Mouse (Mus musculus): Measurements from ENCODE around the gene Taf12.
"Not testable (repeated sequence)": the region's sequence is repeated elsewhere in the genome, so short reads cannot be mapped to it uniquely, and the experiment has no call there.

Taf12 gene

GRCm38 (mm10) chr4:132269740-132270560 is 4.2 kb upstream of the Taf12 start:
- peak; percentile 41 for DNase-seq (ENCODE audit: low spot score)

GRCm38 (mm10) chr4:132273166-132273565 is 1.0 kb upstream of the Taf12 start:
- DNase-seq (ENCODE audit: low spot score) = no peak

- DNase-seq (ENCODE audit: low spot score) = no peak
Measured at GRCm38 (mm10) chr4:132275949-132276348, 1.8 kb downstream of the Taf12 start.

- DNase-seq (ENCODE audit: low spot score) = not testable (repeated sequence)
Measured at GRCm38 (mm10) chr4:132288840-132289239, 14.7 kb downstream of the Taf12 start.

GRCm38 (mm10) chr4:132291056-132291455 is 16.9 kb downstream of the Taf12 start:
- no peak for DNase-seq (ENCODE audit: low spot score)

- DNase-seq (ENCODE audit: low spot score) = no peak
Measured at GRCm38 (mm10) chr4:132291624-132292335, 17.6 kb downstream of the Taf12 start.

GRCm38 (mm10) chr4:132292988-132293387 is 18.8 kb downstream of the Taf12 start:
- DNase-seq (ENCODE audit: low spot score) = no peak

GRCm38 (mm10) chr4:132293682-132294240 is 19.6 kb downstream of the Taf12 start:
- no peak for DNase-seq (ENCODE audit: low spot score)

GRCm38 (mm10) chr4:132295696-132296390 is 21.7 kb downstream of the Taf12 start:
- DNase-seq (ENCODE audit: low spot score) = no peak

GRCm38 (mm10) chr4:132299849-132300248 is 25.7 kb downstream of the Taf12 start:
- DNase-seq (ENCODE audit: low spot score) = no peak

- no peak for DNase-seq (ENCODE audit: low spot score)
Measured at GRCm38 (mm10) chr4:132301486-132301885, 27.3 kb downstream of the Taf12 start.

- no peak for DNase-seq (ENCODE audit: low spot score)
Measured at GRCm38 (mm10) chr4:132301965-132302938, 28.1 kb downstream of the Taf12 start.

GRCm38 (mm10) chr4:132302939-132303479 is 28.8 kb downstream of the Taf12 start, which contains the start of gene Rab42:
Rab42 (minus strand) TSS chr4:132303385.
- peak; percentile 20 for DNase-seq (ENCODE audit: low spot score)

- not testable (repeated sequence) for DNase-seq (ENCODE audit: low spot score)
Measured at GRCm38 (mm10) chr4:132303484-132303883, 29.3 kb downstream of the Taf12 start.

- DNase-seq (ENCODE audit: low spot score) = no peak
Measured at GRCm38 (mm10) chr4:132305276-132305675, 31.1 kb downstream of the Taf12 start.

- no peak for DNase-seq (ENCODE audit: low spot score)
Measured at GRCm38 (mm10) chr4:132306004-132306403, 31.8 kb downstream of the Taf12 start.

- DNase-seq (ENCODE audit: low spot score) = peak; percentile 48
Measured at GRCm38 (mm10) chr4:132308437-132309139, 34.4 kb downstream of the Taf12 start.

- DNase-seq (ENCODE audit: low spot score) = no peak
Measured at GRCm38 (mm10) chr4:132309140-132309848, 35.1 kb downstream of the Taf12 start.

GRCm38 (mm10) chr4:132309849-132310472 is 35.8 kb downstream of the Taf12 start:
- no peak for DNase-seq (ENCODE audit: low spot score)

All from urinary bladder, postnatal 10 days (tissue).